Mouse (Mus musculus) testis, adult 10 weeks (tissue): ENCODE results near the gene Epb41l2. TPM values are rescaled to one million over a fixed set of nuclear protein-coding genes. Genes with fewer than 3 reads are reported as not detected.

Experiments
- polyA plus RNA-seq: library from polyadenylated mRNA; stranded (reverse); fragments of 350-450 nt; fragmentation: Illumina TruSeq; extraction: RNeasy Lipid Tissue Mini Kit (QIAGEN cat#74804); gene quantifications from one replicate; pipeline ENCODE4 v1.2.3, GENCODE M21; 2014; ENCODE audit warnings: low read depth, low replicate concordance

The Epb41l2 gene
- polyA plus RNA-seq = 127 TPM

DNA sequence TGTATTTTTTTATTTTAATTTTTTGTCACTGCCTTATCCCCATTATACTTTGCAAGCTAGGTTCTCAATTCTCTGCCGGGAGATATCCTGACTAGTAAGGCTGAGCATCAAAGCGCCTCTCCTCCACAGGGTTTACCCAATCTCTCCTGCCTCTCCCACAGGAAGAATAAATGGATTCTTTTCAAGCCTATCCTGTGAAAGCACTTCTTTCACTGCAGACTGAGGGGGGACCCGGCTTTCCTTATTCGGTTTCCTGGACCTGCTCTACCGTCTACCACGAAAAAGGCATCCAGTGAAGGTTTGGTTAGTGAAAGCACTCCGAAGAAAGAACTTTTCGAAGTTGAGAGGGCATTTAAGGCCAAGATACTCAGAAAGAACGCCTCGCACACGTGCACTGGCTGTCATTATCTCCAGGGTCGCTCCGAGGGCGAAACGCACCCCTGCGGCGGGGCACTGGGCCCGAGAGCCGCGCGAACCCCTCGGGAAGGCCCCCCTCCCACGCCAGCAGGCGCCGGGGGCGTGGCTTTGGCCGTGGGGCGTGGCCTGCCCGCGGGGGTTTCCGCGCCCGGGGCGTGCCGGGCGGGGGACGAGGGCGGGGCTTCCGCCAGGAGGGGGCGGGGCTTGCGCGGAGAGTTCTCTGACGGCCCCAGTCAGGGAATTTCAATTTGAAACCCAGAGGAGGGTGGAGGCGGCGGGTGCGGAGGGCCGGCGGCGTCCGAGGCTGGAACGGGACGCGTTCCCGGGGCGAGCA lies at the start of gene Epb41l2:
Gene Epb41l2, plus strand, starts transcription at position 591 of the 751 bp plus-strand sequence.

DNA sequence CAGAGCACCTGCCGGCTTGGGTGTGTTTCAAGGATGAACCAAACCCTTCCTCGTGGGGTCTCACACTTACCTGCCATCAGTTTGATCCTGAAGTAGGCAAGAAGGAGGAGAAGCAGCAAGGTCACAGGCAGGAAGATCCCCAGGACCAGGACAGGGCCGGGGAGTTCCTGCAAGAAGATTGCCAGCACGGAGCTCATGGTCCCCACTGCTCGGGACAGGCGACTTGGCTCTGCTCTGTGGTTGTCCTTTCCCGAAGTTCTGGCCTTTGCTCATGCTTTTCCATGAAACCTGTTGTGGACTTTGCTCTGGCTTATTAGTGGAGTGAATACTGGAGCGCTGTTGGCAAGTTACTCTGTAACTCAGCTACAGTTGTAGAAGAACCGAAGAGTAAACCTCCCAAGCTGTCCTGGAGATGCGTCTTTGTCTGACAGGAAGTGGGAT lies 176.3 kb downstream of the Epb41l2 start, which contains the start of gene Smlr1:
Gene Smlr1, minus strand, starts transcription at position 377 of the 441 bp plus-strand sequence.

Other genes starting within 250 kb of the Epb41l2 start
- 56.7 TPM for gene Akap7, start 51.9 kb upstream of the Epb41l2 start, polyA plus RNA-seq
- not detected for gene Smlr1, start 176.5 kb downstream of the Epb41l2 start, polyA plus RNA-seq